Mouse (Mus musculus): Measurements from ENCODE around the gene Pfn1. TPM values are rescaled to one million over a fixed set of nuclear protein-coding genes. Genes with fewer than 3 reads are reported as not detected.

The Pfn1 gene
- polyA plus RNA-seq, 1 experiment from 2014 or later, result 1,672 TPM

DNA sequence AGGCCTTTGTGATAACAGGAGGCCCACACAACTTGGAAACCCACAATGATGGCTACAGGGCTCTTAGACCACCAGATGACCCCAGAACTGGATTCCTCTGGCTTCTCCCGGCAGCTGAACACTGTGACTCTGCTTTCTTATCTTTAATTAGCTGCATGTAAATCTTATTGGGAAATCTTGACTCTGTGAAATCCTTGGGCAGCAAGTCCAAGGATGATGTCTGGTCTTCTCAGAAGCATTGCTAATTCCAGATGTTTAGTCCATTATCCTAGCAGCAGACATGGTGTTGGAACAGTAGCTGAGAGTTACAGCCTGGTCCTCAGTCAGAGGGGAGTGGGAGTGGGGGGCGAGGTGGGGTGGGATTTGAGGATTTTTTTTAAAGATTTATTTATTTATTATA is 26.0 kb downstream of the Pfn1 start:
- ATAC-seq (ENCODE audit: insufficient number of reproducible peaks, insufficient read depth, low FRiP score, low TSS enrichment, low read depth), result no peak
- Histone ChIP-seq H3K4me3 (no peak overlapping the region), H3K4me1 (no peaks in the 10 kb centered on the region), H3K36me3 (no peaks in the 10 kb centered on the region), H3K27me3 (no peaks in the 10 kb centered on the region), H3K4me2 (no peak overlapping the region), H3K9me3 (no peaks in the 10 kb centered on the region), H3K9ac (no peak overlapping the region), H3K27ac (no peak overlapping the region)
- WGBS, result 72% methylated on average over 2 of the region's 2 CpGs

DNA sequence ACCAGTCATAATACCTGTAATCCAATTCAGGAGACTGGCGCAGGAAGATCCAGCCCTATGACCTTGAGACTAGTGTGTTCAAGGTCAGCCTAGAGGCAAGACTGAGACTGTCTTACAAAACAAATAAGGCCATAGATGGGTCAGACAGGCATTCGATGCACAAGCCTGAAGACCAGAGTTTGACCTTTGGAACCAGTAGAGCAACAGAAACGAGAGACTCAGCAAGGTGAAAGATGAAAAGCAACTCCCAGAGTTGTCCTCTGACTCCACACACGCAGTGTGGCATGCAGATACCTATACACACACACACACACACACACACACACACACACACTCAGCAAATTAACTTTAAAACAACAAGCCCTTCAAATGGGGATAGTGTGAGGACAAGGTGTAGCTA is 27.6 kb downstream of the Pfn1 start:
- no peak overlapping the region for H3K27ac ChIP-seq
- H3K4me3 ChIP-seq, result no peak overlapping the region
- no peaks in the 10 kb centered on the region for H3K36me3 ChIP-seq
- ATAC-seq (ENCODE audit: insufficient number of reproducible peaks, insufficient read depth, low FRiP score, low TSS enrichment, low read depth), result no peak
- no peaks in the 10 kb centered on the region for H3K4me1 ChIP-seq
- no peaks in the 10 kb centered on the region for H3K27me3 ChIP-seq
- no peaks in the 10 kb centered on the region for H3K9me3 ChIP-seq
- H3K4me2 ChIP-seq, result no peak overlapping the region
- H3K9ac ChIP-seq, result no peak overlapping the region
- WGBS, result 66% methylated on average over 4 of the region's 4 CpGs

DNA sequence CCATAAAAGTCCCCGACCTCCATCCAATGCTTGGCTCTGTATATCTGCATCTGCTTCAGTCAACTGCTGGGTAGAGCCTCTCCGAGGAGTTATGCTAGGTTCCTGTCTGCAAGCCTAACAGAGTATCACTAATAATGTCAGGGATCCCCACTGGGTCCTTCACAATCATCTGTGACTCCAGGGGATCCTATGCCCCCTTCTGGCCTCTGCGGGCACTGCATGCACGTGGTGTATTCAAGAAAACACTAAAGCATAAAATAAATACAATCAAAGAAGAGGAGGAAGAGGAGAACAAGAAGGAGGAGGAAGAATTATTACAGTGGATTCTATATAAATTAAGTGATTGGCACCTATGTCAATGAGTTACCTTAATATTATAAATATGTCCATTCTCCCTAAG is 29.0 kb downstream of the Pfn1 start:
- H3K27ac ChIP-seq, result no peak overlapping the region
- H3K36me3 ChIP-seq, result no peaks in the 10 kb centered on the region
- H3K9ac ChIP-seq, result no peak overlapping the region
- no peaks in the 10 kb centered on the region for H3K4me1 ChIP-seq
- no peaks in the 10 kb centered on the region for H3K9me3 ChIP-seq
- no peak overlapping the region for H3K4me3 ChIP-seq
- ATAC-seq (ENCODE audit: insufficient number of reproducible peaks, insufficient read depth, low FRiP score, low TSS enrichment, low read depth), result no peak
- 49% methylated on average over 4 of the region's 4 CpGs for WGBS
- H3K4me2 ChIP-seq, result no peak overlapping the region
- H3K27me3 ChIP-seq, result no peaks in the 10 kb centered on the region

DNA sequence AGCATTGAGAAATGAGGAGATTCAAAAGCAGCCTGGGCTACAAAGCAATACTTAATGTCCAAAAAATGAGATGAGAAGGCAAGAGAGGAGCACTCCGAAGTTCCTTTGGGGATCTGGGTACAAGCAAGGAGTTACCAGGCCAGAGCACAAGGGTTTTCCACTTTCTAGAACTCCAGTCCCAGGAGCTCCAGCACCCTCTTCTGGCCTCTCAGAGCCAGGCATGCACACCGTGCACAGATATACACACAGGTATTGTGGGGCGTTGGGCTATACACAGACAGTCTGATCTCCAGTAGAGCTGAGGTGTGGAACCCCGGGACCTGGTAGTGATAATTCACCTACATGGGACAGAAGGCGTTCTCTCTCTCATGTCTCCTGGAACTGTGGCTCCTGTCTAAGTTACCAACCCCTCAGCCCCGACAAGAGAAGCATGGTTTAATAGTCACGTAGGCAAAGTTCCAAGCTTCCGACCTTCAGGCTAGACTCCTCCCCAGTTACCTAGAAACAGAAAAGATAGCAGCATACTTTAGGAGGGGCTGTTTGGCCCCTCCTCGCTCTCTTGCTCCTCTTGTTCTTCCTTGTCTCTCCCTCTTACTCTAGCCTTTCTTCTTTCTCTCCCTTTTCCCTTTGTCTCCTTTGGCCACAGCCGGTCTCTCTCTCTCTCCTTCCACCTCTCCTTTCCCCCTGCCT is 31.2 kb downstream of the Pfn1 start:
- 79% methylated on average over 10 of the region's 10 CpGs for WGBS
- Histone ChIP-seq H3K27ac (no peak overlapping the region), H3K9ac (no peak overlapping the region), H3K9me3 (no peaks in the 10 kb centered on the region), H3K4me1 (no peaks in the 10 kb centered on the region), H3K4me2 (no peak overlapping the region), H3K36me3 (no peaks in the 10 kb centered on the region), H3K4me3 (no peak overlapping the region), H3K27me3 (no peaks in the 10 kb centered on the region)
- ATAC-seq (ENCODE audit: insufficient number of reproducible peaks, insufficient read depth, low FRiP score, low TSS enrichment, low read depth), result no peak

DNA sequence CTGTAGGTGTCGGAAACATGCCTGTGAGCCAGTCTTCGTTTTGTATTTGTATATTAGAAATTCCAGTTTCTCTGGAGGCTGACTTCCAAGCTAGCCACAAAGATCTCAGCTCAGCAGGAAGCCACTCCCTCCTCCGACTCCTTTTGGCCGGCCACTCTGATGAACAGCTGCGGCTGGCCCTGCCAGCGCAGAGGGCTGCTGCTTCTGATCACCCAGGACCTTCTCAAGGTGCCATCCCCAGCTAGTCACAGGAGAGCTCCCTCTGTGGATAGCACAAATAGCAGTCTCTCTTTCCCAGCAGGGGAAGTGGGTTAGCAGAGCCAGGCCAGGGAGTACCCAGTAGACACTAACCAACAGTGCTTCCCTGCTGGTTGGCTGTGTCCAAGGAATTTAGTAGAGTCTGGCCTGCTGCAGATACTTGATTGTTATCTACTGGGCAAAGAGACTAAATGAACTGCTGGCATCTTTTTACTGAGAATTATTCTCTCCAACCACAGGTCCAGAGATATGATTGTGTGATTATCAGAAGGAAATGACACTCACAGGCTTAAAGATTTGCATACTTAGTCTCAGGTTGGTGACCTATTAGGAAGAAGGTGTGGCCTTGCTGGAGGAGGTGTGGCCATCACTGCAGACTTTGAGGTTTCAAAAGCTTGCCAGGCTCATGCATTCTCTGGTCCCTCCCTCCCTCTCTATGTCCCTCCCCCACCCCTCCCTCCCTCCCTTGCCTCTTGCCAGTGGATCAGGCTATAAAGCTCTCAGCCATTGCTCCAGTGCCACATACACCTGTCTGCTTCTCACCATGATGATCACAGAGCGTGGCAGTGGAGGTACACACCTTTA is 32.3 kb downstream of the Pfn1 start:
- Histone ChIP-seq H3K27ac (no peak overlapping the region), H3K4me2 (no peak overlapping the region), H3K4me1 (no peaks in the 10 kb centered on the region), H3K27me3 (no peaks in the 10 kb centered on the region), H3K36me3 (no peaks in the 10 kb centered on the region), H3K9ac (peak overlapping the region; percentile 40; the same call in 1 of the 2 replicates), H3K9me3 (no peaks in the 10 kb centered on the region), H3K4me3 (no peak overlapping the region)
- ATAC-seq (ENCODE audit: insufficient number of reproducible peaks, insufficient read depth, low FRiP score, low TSS enrichment, low read depth), result no peak
- WGBS, result 49% methylated on average over 7 of the region's 7 CpGs

DNA sequence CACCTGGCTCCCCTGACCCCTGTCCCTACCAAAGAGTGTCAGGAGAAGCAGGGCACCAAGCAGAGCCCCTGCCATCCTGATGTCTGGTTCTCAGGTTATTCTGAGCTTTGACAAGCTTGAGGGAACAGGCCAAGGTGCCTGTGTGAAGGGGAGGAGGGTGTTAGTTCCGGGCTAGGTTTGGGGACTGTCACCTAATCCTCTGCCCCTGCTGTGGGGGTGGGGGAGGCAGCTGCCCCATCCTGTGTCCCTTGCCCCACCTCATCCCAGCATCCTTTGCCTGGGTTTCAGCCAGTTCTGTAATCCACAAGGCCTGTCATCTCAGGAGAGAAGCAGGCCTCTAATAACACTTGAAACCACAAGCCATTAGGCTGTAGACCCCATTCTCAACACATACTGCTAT is 35.3 kb downstream of the Pfn1 start, which contains the start of gene Chrne:
Gene Chrne, minus strand, starts transcription at position 116 of the 400 bp plus-strand sequence.
- H3K4me2 ChIP-seq, result no peak within 1 kb of the TSS
- WGBS, result 43% methylated on average over 1 of the region's 1 CpGs
- ATAC-seq (ENCODE audit: insufficient number of reproducible peaks, insufficient read depth, low FRiP score, low TSS enrichment, low read depth), result no peak
- peaks cover 18% of the 10 kb centered on the region for H3K4me1 ChIP-seq
- H3K9me3 ChIP-seq, result no peaks in the 10 kb centered on the region
- H3K27ac ChIP-seq, result no peak within 1 kb of the TSS
- no peaks in the 10 kb centered on the region for H3K36me3 ChIP-seq
- no peak within 1 kb of the TSS for H3K9ac ChIP-seq
- H3K27me3 ChIP-seq, result peaks cover 7% of the 10 kb centered on the region; the same call in 1 of the 2 replicates
- no peak within 1 kb of the TSS for H3K4me3 ChIP-seq

DNA sequence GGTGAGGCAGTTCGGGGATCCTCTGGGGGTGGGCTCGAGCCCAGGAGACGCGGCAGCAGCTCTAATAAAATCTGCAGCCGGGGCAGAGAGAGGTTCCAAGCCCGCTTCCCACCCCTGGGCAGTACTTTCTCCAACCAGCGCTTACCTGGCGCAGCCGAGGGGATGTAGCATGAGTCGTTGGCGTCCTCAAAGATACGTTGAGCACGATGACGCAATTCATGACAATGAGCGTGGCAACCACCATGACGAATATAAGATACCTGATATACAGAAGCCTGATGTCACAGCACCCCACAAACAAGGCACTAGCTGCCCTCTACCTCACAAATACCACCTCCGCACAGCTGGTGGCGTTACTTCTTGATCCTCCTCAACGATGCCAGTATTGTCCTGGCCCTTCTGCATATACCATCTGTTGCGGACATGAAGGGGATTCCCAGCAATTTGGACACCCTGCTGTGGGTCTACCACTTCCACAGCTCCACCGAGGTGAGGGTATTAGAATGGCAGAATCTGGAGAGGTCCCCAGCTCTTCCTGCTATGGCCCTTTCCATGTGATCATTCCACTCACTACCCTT is 38.8 kb downstream of the Pfn1 start, which contains the start of gene 4930544D05Rik:
Gene 4930544D05Rik, plus strand, starts transcription at position 333 of the 578 bp plus-strand sequence.
- no peak for ATAC-seq (ENCODE audit: insufficient number of reproducible peaks, insufficient read depth, low FRiP score, low TSS enrichment, low read depth)
- peaks cover 27% of the 10 kb centered on the region for H3K36me3 ChIP-seq
- H3K9me3 ChIP-seq, result no peaks in the 10 kb centered on the region
- H3K4me3 ChIP-seq, result peak within 1 kb of the TSS; percentile 42
- peak within 1 kb of the TSS; percentile 67 for H3K9ac ChIP-seq
- H3K27ac ChIP-seq, result peak within 1 kb of the TSS; percentile 28; the same call in 1 of the 2 replicates
- peaks cover 18% of the 10 kb centered on the region for H3K4me1 ChIP-seq
- peak within 1 kb of the TSS; percentile 77 for H3K4me2 ChIP-seq
- peaks cover 7% of the 10 kb centered on the region; the same call in 1 of the 2 replicates for H3K27me3 ChIP-seq
- 14% methylated on average over 21 of the region's 21 CpGs for WGBS

DNA sequence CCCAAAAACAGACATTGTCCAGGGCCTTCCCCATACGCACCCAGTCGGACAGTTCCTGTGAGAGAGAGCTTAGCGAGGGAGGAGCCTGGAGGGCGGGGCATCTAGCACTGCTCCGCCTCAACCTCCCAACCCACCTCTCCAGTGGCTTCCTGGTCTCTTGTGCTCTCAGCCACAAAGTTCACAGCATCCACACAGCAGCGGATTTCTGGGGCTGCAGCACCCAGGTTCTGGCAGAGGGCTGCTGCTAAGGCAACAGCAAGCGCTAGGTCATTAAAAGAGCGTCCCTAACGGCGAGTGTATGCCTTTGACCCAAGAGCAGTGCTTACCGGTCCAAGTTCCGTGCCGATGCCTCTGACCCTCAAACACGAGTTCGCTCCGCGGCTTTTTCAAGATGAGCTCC is 39.4 kb downstream of the Pfn1 start:
- Histone ChIP-seq H3K27ac (peak overlapping the region; percentile 28; the same call in 1 of the 2 replicates), H3K27me3 (peaks cover 7% of the 10 kb centered on the region; the same call in 1 of the 2 replicates), H3K4me2 (peak overlapping the region; percentile 77), H3K9ac (peak overlapping the region; percentile 67), H3K36me3 (peaks cover 32% of the 10 kb centered on the region), H3K4me3 (peak overlapping the region; percentile 42), H3K9me3 (no peaks in the 10 kb centered on the region), H3K4me1 (peaks cover 18% of the 10 kb centered on the region)
- 4% methylated on average over 17 of the region's 17 CpGs for WGBS
- peak; percentile 52; the same call in 1 of the 2 replicates for ATAC-seq (ENCODE audit: insufficient number of reproducible peaks, insufficient read depth, low FRiP score, low TSS enrichment, low read depth)

DNA sequence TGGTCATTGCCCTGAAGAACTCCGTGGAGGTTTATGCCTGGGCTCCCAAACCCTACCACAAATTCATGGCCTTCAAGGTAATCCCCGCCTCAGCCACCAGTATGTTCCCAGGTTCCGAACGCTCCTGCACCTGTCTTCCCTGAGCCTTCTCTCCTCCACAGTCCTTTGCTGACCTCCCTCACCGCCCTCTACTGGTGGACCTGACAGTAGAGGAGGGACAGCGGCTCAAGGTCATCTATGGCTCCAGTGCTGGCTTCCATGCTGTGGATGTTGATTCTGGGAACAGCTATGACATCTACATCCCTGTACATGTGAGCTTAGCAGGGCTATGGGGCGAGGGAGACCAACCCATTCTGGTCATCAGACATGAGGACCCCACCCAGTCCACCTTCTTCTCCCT is 41.9 kb downstream of the Pfn1 start:
- Histone ChIP-seq H3K27me3 (peaks cover 7% of the 10 kb centered on the region; the same call in 1 of the 2 replicates), H3K27ac (no peak overlapping the region), H3K9me3 (no peaks in the 10 kb centered on the region), H3K4me1 (peaks cover 18% of the 10 kb centered on the region), H3K4me2 (no peak overlapping the region), H3K36me3 (peaks cover 58% of the 10 kb centered on the region), H3K4me3 (no peak overlapping the region), H3K9ac (no peak overlapping the region)
- ATAC-seq (ENCODE audit: insufficient number of reproducible peaks, insufficient read depth, low FRiP score, low TSS enrichment, low read depth), result no peak
- WGBS, result 83% methylated on average over 7 of the region's 7 CpGs

DNA sequence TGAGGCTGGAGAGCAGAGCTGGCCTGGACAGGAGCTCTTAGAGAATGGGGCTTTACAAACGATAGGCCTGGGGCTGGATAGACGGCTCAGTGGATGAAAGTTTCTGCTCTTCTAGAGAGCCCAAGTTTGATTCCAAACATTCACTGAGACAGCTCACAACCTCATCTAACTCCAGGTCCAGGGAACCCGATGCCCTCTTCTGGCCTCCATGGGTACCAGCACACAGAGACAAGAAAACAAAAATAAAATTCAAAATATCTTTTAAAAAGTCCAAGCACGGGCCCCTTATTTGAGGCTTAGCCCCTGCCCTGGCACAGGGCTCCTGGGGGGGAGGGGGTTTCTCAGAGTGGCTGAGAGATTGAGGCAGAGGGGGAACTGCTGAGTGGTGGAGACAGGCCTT is 43.7 kb downstream of the Pfn1 start:
- Histone ChIP-seq H3K4me2 (no peak overlapping the region), H3K27ac (no peak overlapping the region), H3K4me3 (no peak overlapping the region), H3K9ac (no peak overlapping the region), H3K27me3 (no peaks in the 10 kb centered on the region), H3K4me1 (peaks cover 13% of the 10 kb centered on the region), H3K9me3 (no peaks in the 10 kb centered on the region), H3K36me3 (peaks cover 75% of the 10 kb centered on the region)
- WGBS, result 87% methylated on average over 4 of the region's 4 CpGs
- ATAC-seq (ENCODE audit: insufficient number of reproducible peaks, insufficient read depth, low FRiP score, low TSS enrichment, low read depth), result no peak

DNA sequence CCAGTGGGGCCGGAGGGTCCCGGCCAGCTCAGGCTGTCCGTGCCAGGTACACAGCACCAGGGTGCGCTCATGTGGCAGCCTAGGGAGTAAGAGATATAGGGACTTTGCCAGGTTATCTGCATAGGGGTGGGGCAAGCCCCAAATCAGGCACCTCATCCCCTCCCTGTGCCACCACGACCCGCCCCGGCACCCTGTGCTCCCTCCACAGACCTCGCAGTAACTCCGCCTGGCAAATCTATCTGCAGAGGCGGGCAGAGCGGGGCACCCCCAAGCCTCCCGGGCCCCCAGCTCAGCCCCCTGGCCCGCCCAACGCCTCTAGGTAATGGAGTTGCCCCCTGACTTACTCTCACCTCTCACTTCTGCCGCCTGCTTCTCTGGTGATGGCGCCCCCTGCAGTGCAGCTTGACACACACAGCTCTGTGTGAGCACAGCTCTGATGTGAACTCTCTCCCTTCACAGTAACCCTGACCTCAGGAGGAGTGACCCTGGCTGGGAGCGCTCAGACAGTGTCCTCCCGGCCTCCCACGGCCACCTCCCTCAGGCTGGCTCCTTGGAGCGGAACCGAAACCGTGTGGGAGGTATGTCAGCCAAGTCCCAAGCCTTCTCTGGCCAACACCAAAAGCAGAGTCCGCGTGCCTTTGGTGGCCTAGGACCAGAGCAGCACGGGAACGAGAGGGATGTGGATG is 45.9 kb downstream of the Pfn1 start:
- 88% methylated on average over 26 of the region's 26 CpGs for WGBS
- ATAC-seq (ENCODE audit: insufficient number of reproducible peaks, insufficient read depth, low FRiP score, low TSS enrichment, low read depth), result no peak
- H3K36me3 ChIP-seq, result peaks cover 95% of the 10 kb centered on the region

More for the DNA sequence above, 45.9 kb downstream of the Pfn1 start:
- Histone ChIP-seq H3K4me3 (no peak overlapping the region), H3K27me3 (no peaks in the 10 kb centered on the region), H3K9me3 (no peaks in the 10 kb centered on the region), H3K4me2 (no peak overlapping the region), H3K4me1 (no peaks in the 10 kb centered on the region), H3K27ac (no peak overlapping the region), H3K9ac (no peak overlapping the region)
